10 mouse cellular contexts compared by ENCODE assay signal in the genomic region with DNA sequence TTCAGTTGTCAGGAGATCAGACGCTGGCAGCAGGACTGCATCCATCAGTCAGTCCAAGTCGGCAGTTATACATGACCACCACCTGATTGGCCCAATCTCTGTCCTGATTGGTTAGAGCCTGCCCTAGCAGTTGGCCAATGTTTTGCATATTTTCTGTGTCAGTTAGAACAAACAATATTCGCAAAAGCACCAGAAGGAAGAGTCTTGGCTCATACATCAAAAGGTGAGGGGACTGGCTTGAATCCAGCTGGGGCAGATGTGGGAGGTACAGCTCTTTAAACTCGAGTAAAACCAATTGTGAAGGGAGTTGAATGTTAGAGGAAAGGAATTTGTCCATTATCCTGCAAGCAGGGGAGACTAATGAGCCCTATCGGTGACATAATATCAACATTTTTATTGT. TPM values are rescaled to one million over a fixed set of nuclear protein-coding genes. Genes with fewer than 3 reads are reported as not detected.
DNase-seq lines count a peak whose midpoint lies in the region; ATAC-seq and TF ChIP-seq lines count a peak whose summit lies in the region.
"Had no signal": no experiment of that assay in that cellular context is flagged by ENCODE, and none has a peak within 500 bp of the region (broad histone marks: within the 10 kb centered on the region; RNA-seq: fewer than 3 reads in every experiment).

A gene (plus strand): TSS at position 165 of the 400 bp plus-strand sequence.

- no peak for TF ChIP-seq POLR2A in embryonic fibroblast, embryonic 13.5 days (IDR thresholded peaks at IDR 0.05; ENCODE audit: low read depth, low read length)

- H3K36me3 ChIP-seq in heart, embryonic 16.5 days (ENCODE audit: control insufficient read depth, insufficient read depth) = no peaks in the 10 kb centered on the region
- H3K36me3 ChIP-seq in liver, embryonic 16.5 days (ENCODE audit: control insufficient read depth, insufficient read depth) = no peaks in the 10 kb centered on the region
- H3K36me3 ChIP-seq in liver, embryonic 11.5 days (ENCODE audit: control insufficient read depth, insufficient read depth, low read length) = no peaks in the 10 kb centered on the region
- no peaks in the 10 kb centered on the region for H3K36me3 ChIP-seq in midbrain, embryonic 15.5 days (replicated peaks)

- no peaks in the 10 kb centered on the region for H3K9me3 ChIP-seq in heart, embryonic 16.5 days (replicated peaks; ENCODE audit: control insufficient read depth, low read length)
- H3K9me3 ChIP-seq in liver, embryonic 16.5 days (replicated peaks; ENCODE audit: control insufficient read depth, low read length) = no peaks in the 10 kb centered on the region
- H3K9me3 ChIP-seq in liver, embryonic 11.5 days (ENCODE audit: control insufficient read depth, low read length) = no peaks in the 10 kb centered on the region
- H3K9me3 ChIP-seq in midbrain, embryonic 15.5 days = no peaks in the 10 kb centered on the region

- H3K4me2 ChIP-seq in heart, embryonic 16.5 days (ENCODE audit: low read depth, low read length) = no peak within 1 kb of the TSS
- no peak within 1 kb of the TSS for H3K4me2 ChIP-seq in liver, embryonic 16.5 days (ENCODE audit: low read depth, low read length)
- H3K4me2 ChIP-seq in liver, embryonic 11.5 days = no peak within 1 kb of the TSS
- H3K4me2 ChIP-seq in midbrain, embryonic 15.5 days = no peak within 1 kb of the TSS

- no peak for DNase-seq in heart, postnatal 36 days
- DNase-seq in liver, embryonic 11.5 days (ENCODE audit: low spot score) = no peak
- DNase-seq in right cerebral cortex, adult 2 months (ENCODE audit: low spot score in 2 of 2) = no peak
- DNase-seq: left cerebral cortex, postnatal 4 days had no signal

- 41% methylated on average over 5 of the region's 5 CpGs for WGBS in heart, embryonic 16.5 days
- WGBS in liver, embryonic 16.5 days (ENCODE audit: insufficient replicate concordance) = 44% methylated on average over 5 of the region's 5 CpGs
- 55% methylated on average over 5 of the region's 5 CpGs for WGBS in liver, embryonic 11.5 days
- WGBS in midbrain, embryonic 15.5 days = 33% methylated on average over 5 of the region's 5 CpGs

- intact Hi-C loops in heart, postnatal 36 days (cut with DNase I) = loop anchor here (5.0 kb wide), 1 partner anchor 128 kb away; no protein-coding TSS in a partner anchor

- 0 out of 2 replicates have a peak, but pooled peaks have one; percentile 38 for ATAC-seq in heart, embryonic 16.5 days (replicated peaks; ENCODE audit: extremely low read depth, insufficient read depth, low FRiP score)
- ATAC-seq in liver, embryonic 16.5 days (ENCODE audit: low read depth) = peak; percentile 76
- no peak for ATAC-seq in liver, embryonic 11.5 days (replicated peaks; ENCODE audit: low FRiP score)
- ATAC-seq in midbrain, embryonic 15.5 days (replicated peaks) = peak; percentile 54

- TF ChIP-seq CTCF in embryonic fibroblast, embryonic 13.5 days (IDR thresholded peaks at IDR 0.05; ENCODE audit: borderline replicate concordance, insufficient read depth, low read length) = no peak

- no peaks in the 10 kb centered on the region for H3K27me3 ChIP-seq in heart, embryonic 16.5 days (ENCODE audit: control insufficient read depth, insufficient read depth, low read length)
- no peaks in the 10 kb centered on the region for H3K27me3 ChIP-seq in liver, embryonic 16.5 days (ENCODE audit: control insufficient read depth, insufficient read depth, low read depth, low read length)
- no peaks in the 10 kb centered on the region for H3K27me3 ChIP-seq in liver, embryonic 11.5 days (replicated peaks; ENCODE audit: control insufficient read depth, insufficient read depth, low read length)
- no peaks in the 10 kb centered on the region for H3K27me3 ChIP-seq in midbrain, embryonic 15.5 days (replicated peaks)

- no peak within 1 kb of the TSS for H3K4me3 ChIP-seq in heart, embryonic 16.5 days (ENCODE audit: low read length)
- H3K4me3 ChIP-seq in liver, embryonic 16.5 days (ENCODE audit: low read depth, low read length) = no peak within 1 kb of the TSS
- H3K4me3 ChIP-seq in liver, embryonic 11.5 days (ENCODE audit: low read depth, low read length) = no peak within 1 kb of the TSS
- H3K4me3 ChIP-seq in embryonic fibroblast, embryonic 13.5 days (ENCODE audit: insufficient read depth, low read length) = no peak within 1 kb of the TSS
- H3K4me3 ChIP-seq in midbrain, embryonic 15.5 days = no peak within 1 kb of the TSS

- no peak within 1 kb of the TSS for H3K27ac ChIP-seq in heart, embryonic 16.5 days (ENCODE audit: low read length)
- H3K27ac ChIP-seq in liver, embryonic 16.5 days (ENCODE audit: low read length) = no peak within 1 kb of the TSS
- H3K27ac ChIP-seq in liver, embryonic 11.5 days (ENCODE audit: low read depth, low read length) = no peak within 1 kb of the TSS
- peak within 1 kb of the TSS; percentile 5; the same call in 1 of the 2 replicates for H3K27ac ChIP-seq in embryonic fibroblast, embryonic 13.5 days (ENCODE audit: insufficient read depth, low read length)
- H3K27ac ChIP-seq in midbrain, embryonic 15.5 days = no peak within 1 kb of the TSS; the same call in 1 of the 2 replicates

- peaks cover 8% of the 10 kb centered on the region for H3K4me1 ChIP-seq in heart, embryonic 16.5 days (ENCODE audit: control insufficient read depth, insufficient read depth, low read length)
- no peaks in the 10 kb centered on the region; the same call in 1 of the 2 replicates for H3K4me1 ChIP-seq in liver, embryonic 16.5 days (ENCODE audit: control insufficient read depth, low read depth, low read length)
- H3K4me1 ChIP-seq in liver, embryonic 11.5 days (replicated peaks; ENCODE audit: control insufficient read depth, insufficient read depth, low read length) = no peaks in the 10 kb centered on the region
- H3K4me1 ChIP-seq in embryonic fibroblast, embryonic 13.5 days (ENCODE audit: control insufficient read depth, insufficient read depth, low read length) = peaks cover 16% of the 10 kb centered on the region
- peaks cover 7% of the 10 kb centered on the region for H3K4me1 ChIP-seq in midbrain, embryonic 15.5 days

- no peak within 1 kb of the TSS for H3K9ac ChIP-seq in heart, embryonic 16.5 days (ENCODE audit: low read length)
- H3K9ac ChIP-seq in liver, embryonic 16.5 days (ENCODE audit: low read depth, low read length) = no peak within 1 kb of the TSS
- H3K9ac ChIP-seq in liver, embryonic 11.5 days (ENCODE audit: low read depth, low read length) = no peak within 1 kb of the TSS
- H3K9ac ChIP-seq in midbrain, embryonic 15.5 days = no peak within 1 kb of the TSS

RNA-seq across cellular contexts. Expression of the gene that starts here (rescaled TPM):
- polyA plus RNA-seq in heart, embryonic 16.5 days (2015; fragmentation: Nextera tagmentation; extraction: Ambion mirVana) = not detected in 2 replicates
- total RNA-seq in heart, postnatal 36 days (2021) = not detected
- 0.09 and 0.22 TPM in 2 replicates for polyA plus RNA-seq in liver, embryonic 16.5 days (2015; fragmentation: Nextera tagmentation; extraction: Ambion mirVana)
- not detected in 2 replicates for polyA plus RNA-seq in liver, embryonic 11.5 days (2014; fragmentation: Nextera tagmentation; extraction: Ambion mirVana)
- not detected in 2 replicates for polyA plus RNA-seq in embryonic fibroblast, embryonic 13.5 days (2011; ENCODE audit: insufficient read length, low read depth, missing spikeins)
- 0.13 TPM in 1 of 2 replicates, not detected in the other for polyA plus RNA-seq in midbrain, embryonic 15.5 days (2015; fragmentation: Nextera tagmentation; extraction: Ambion mirVana)
- total RNA-seq: heart, adult 8-10 months; layer of hippocampus, adult 8-10 months; left cerebral cortex, postnatal 4 days had no signal

Comparison
In these comparisons a context has a peak if more than half of its experiments do, and no peak if none do; other contexts are left out.
1. Peak in ATAC-seq in heart, embryonic 16.5 days; RNA of the gene not detected or under 1 TPM.
2. Peak in ATAC-seq in liver, embryonic 16.5 days; RNA of the gene not detected or under 1 TPM.
3. Peak in ATAC-seq in midbrain, embryonic 15.5 days; RNA of the gene not detected or under 1 TPM.